ENCODE assay signal across 8 mouse cellular contexts in genomic region chr4:137795611-137796557, GRCm38 (mm10). TPM values are rescaled to one million over a fixed set of nuclear protein-coding genes. Genes with fewer than 3 reads are reported as not detected.
A peak's percentile ranks its signal among the peaks of the same experiment; 100 is the strongest.
DNase-seq lines count a peak whose midpoint lies in the region; ATAC-seq and TF ChIP-seq lines count a peak whose summit lies in the region.

Gene Alpl, minus strand, starts transcription at chr4:137796384.

- no peak for TF ChIP-seq EP300 in MEL (IDR thresholded peaks at IDR 0.05; ENCODE audit: low read depth in 1 of 2, low read length in 2 of 2)

- no peaks in the 10 kb centered on the region for H3K9me3 ChIP-seq in MEL (replicated peaks; ENCODE audit: insufficient read depth, low read length)
- H3K9me3 ChIP-seq in forebrain, embryonic 14.5 days (replicated peaks; ENCODE audit: control insufficient read depth, low read length), result no peaks in the 10 kb centered on the region

- peak; percentile 13 for TF ChIP-seq RAD21 in MEL (IDR thresholded peaks at IDR 0.05; ENCODE audit: low read depth, low read length)

- ATAC-seq in forebrain, embryonic 14.5 days, result peak; percentile 85

- TF ChIP-seq POLR2A in MEL (IDR thresholded peaks at IDR 0.05; ENCODE audit: control insufficient read depth in 1 of 2, insufficient read depth in 1 of 2, low read depth in 1 of 2, low read length in 2 of 2, poor library complexity in 1 of 2), result no peak

- H3K4me2 ChIP-seq in forebrain, embryonic 14.5 days (ENCODE audit: low read length), result peak within 1 kb of the TSS; percentile 71

- H3K27ac ChIP-seq in MEL (ENCODE audit: control insufficient read depth, low read depth, low read length), result no peak within 1 kb of the TSS
- H3K27ac ChIP-seq in brown adipose tissue, adult 24 weeks (replicated peaks; ENCODE audit: low read depth, low read length), result no peak within 1 kb of the TSS
- no peak within 1 kb of the TSS for H3K27ac ChIP-seq in forebrain, embryonic 14.5 days (ENCODE audit: low read depth, low read length)

- peaks cover 0 to 3% of the 10 kb centered on the region in 2 experiments; a peak in 1 of 4 replicates for H3K4me1 ChIP-seq in MEL (ENCODE audit: control insufficient read depth in 1 of 2, insufficient read depth in 2 of 2, low read length in 2 of 2)
- no peaks in the 10 kb centered on the region; the same call in 1 of the 2 replicates for H3K4me1 ChIP-seq in brown adipose tissue, adult 24 weeks (ENCODE audit: control insufficient read depth, insufficient read depth, insufficient read length, low read length)
- peaks cover 9% of the 10 kb centered on the region for H3K4me1 ChIP-seq in forebrain, embryonic 14.5 days (ENCODE audit: control insufficient read depth, insufficient read depth, low read length)

- TF ChIP-seq CTCF in MEL (IDR thresholded peaks at IDR 0.05 in 2 of 3, conservative IDR thresholded peaks at IDR 0.05 in 1 of 3; ENCODE audit: control insufficient read depth in 1 of 3, insufficient read depth in 1 of 3, low read depth in 2 of 3, low read length in 3 of 3, poor library complexity in 1 of 3, severe bottlenecking in 1 of 3), result peak; percentile 54 to 93 (median 61); a peak in 5 of 6 replicates

- H3K27me3 ChIP-seq in MEL (ENCODE audit: control insufficient read depth in 1 of 2, insufficient read depth in 2 of 2, low read length in 2 of 2), result peaks cover 5 to 6% of the 10 kb centered on the region in 2 experiments; a peak in 3 of 4 replicates
- no peaks in the 10 kb centered on the region for H3K27me3 ChIP-seq in forebrain, embryonic 14.5 days (replicated peaks; ENCODE audit: control insufficient read depth, insufficient read depth, low read length)

- WGBS in forebrain, embryonic 14.5 days, result 2% methylated on average over 69 of the region's 78 CpGs

- H3K36me3 ChIP-seq in MEL (ENCODE audit: control insufficient read depth in 1 of 2, insufficient read depth in 2 of 2, low read length in 2 of 2), result no peaks in the 10 kb centered on the region
- no peaks in the 10 kb centered on the region for H3K36me3 ChIP-seq in forebrain, embryonic 14.5 days (ENCODE audit: control insufficient read depth, insufficient read depth, low read length)

- H3K4me3 ChIP-seq in MEL (ENCODE audit: control insufficient read depth in 1 of 2, insufficient read depth in 1 of 2, low read depth in 2 of 2, low read length in 2 of 2), result no peak within 1 kb of the TSS; a peak in 1 of 4 replicates
- peak within 1 kb of the TSS; percentile 48 for H3K4me3 ChIP-seq in brown adipose tissue, adult 24 weeks (ENCODE audit: insufficient read depth, low read depth, low read length)
- peak within 1 kb of the TSS; percentile 39 for H3K4me3 ChIP-seq in forebrain, embryonic 14.5 days (ENCODE audit: low read depth, low read length)

- H3K79me2 ChIP-seq in MEL (ENCODE audit: control insufficient read depth, insufficient read depth, low read length, poor library complexity), result no peaks in the 10 kb centered on the region

- intact Hi-C loops in heart, postnatal 25 days (cut with DNase I), result loop anchor here (1.0 to 2.0 kb wide), 2 partner anchors 41 to 66 kb away; no protein-coding TSS in a partner anchor

- 0 out of 2 replicates have a peak within 1 kb of the TSS, but pooled peaks have one; percentile 9 for H3K9ac ChIP-seq in MEL (ENCODE audit: control insufficient read depth, low read depth, low read length, poor library complexity, severe bottlenecking)
- peak within 1 kb of the TSS; percentile 40 for H3K9ac ChIP-seq in forebrain, embryonic 14.5 days (ENCODE audit: low read length)

- peak; percentile 47 for DNase-seq in MEL (ENCODE audit: low read depth, low spot score)
- DNase-seq in forebrain, embryonic 14.5 days (ENCODE audit: low spot score), result peak; percentile 68
- DNase-seq in heart, postnatal 25 days (ENCODE audit: low spot score), result peak; percentile 38
- DNase-seq in layer of hippocampus, postnatal 14 days (ENCODE audit: low spot score in 2 of 2), result peak; percentile 60 to 62
- peak; percentile 81 for DNase-seq in lung, postnatal 14 days
- DNase-seq in right cerebral cortex, postnatal 14 days, result peak; percentile 58
- peak; percentile 65 for DNase-seq in yolk sac, embryonic 10.5 days (ENCODE audit: low spot score)

TF ChIP-seq in MEL, 35 proteins besides CTCF, POLR2A, EP300 and RAD21:
- peak; percentile 62 for TF ChIP-seq SMC3 (IDR thresholded peaks at IDR 0.05; ENCODE audit: low read depth, low read length)
- TF ChIP-seq CHD1 (IDR thresholded peaks at IDR 0.05; ENCODE audit: low read depth, low read length), result no peak

RNA-seq across cellular contexts. Expression of gene Alpl, which starts in this region (rescaled TPM):
- total RNA-seq in MEL (2012; rRNA removed), result not detected in 2 replicates
- polyA plus RNA-seq in MEL (2012; ENCODE audit: insufficient read depth in 1 of 2, insufficient read length in 2 of 2, low read depth in 1 of 2, low replicate concordance in 2 of 2, missing spikeins in 1 of 2), result not detected
- polyA plus RNA-seq in brown adipose tissue, adult 24 weeks (2012; ENCODE audit: insufficient read depth, insufficient read length, missing spikeins), result 7.5 and 20.7 TPM in 2 replicates
- 7.4 and 7.7 TPM in 2 replicates for polyA plus RNA-seq in forebrain, embryonic 14.5 days (2014; fragmentation: Nextera tagmentation; extraction: Ambion mirVana)
- 10 to 100 TPM; 52.8 to 68.3 TPM for total RNA-seq in heart, postnatal 25 days (2021)
- 1 to 10 TPM; 5.3 to 5.6 TPM for total RNA-seq in layer of hippocampus, postnatal 14 days (2021)

Comparison
In these comparisons a context has a peak if more than half of its experiments do, and no peak if none do; other contexts are left out.
1. RNA of gene Alpl (total RNA-seq): 52.8 to 68.3 TPM in heart, postnatal 25 days; 5.3 to 5.6 TPM in layer of hippocampus, postnatal 14 days and not detected in MEL; every median in the first group is over 4 times any median in the second.
2. Peak in DNase-seq and H3K9ac ChIP-seq in MEL; RNA of the gene not detected or under 1 TPM.
3. H3K4me3 ChIP-seq: peak in brown adipose tissue, adult 24 weeks (single experiment) and forebrain, embryonic 14.5 days (single experiment); none in MEL (0 of 2).
4. Peak in every context shown above with its lines, with median percentiles within 50 percentile points of each other: DNase-seq.